Mouse (Mus musculus) mouse trophoblast stem cell (cell line): ENCODE results near the gene Lamtor3.
"Not testable (repeated sequence)": the region's sequence is repeated elsewhere in the genome, so short reads cannot be mapped to it uniquely, and the experiment has no call there.

Experiments used
- in situ Hi-C, 2 experiments: fragments of 300-500 bp; cut with MseI, MboI; formaldehyde crosslinking; loops; 2 replicates in 1 of 2; 3 replicates in 1 of 2; pipeline ENCODE4 v1.15.1; 2025

Lamtor3 gene

GRCm38 (mm10) chr3:137932748-137933147 is 14.4 kb downstream of the Lamtor3 start:
- in situ Hi-C loops, result no loop called here

DNA sequence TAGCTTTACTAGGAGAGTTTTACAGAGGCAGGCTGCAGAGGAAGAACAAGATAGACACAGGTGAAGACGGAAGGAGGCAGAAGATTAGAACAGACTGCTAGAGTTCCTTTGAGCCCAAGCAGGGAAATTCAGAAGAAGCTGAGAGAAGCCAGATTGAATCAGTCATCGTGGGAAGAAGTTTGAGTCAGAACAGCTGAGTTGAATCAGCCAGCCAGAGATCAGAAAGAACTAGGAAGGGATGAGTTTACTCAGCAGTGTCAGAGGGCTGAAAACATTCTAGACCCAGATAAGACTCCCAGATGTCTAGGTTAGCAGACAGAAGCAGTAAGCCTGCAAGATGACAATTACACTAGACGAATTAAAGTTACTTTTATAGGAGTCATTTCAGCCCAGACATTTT is 15.7 kb downstream of the Lamtor3 start:
- in situ Hi-C loops, result no loop called here

- in situ Hi-C loops, result no loop called here
These were observed 17.5 kb downstream of the Lamtor3 start for GRCm38 (mm10) chr3:137935570-137936525.

DNA sequence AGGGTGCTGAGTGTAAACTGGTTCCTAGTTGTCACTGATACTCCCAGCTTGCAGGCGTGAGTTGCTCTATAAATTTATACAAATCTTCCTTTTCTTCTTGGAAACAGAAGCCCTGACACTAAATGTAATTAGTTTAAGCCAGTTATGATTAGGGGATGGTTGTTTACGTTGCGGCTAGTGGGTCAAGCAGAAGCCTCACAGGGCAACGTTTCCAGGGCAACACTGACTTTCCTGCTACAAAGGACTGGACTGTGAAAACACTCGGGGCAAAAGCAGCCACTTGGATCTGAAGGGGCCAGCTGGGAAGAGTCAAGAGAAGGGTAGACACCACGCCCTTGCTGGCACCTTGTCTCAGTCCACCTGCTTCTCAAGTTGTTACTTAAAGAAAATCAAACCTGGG is 18.2 kb downstream of the Lamtor3 start:
- in situ Hi-C loops, result no loop called here

- in situ Hi-C loops, result no loop called here
These were observed 20.3 kb downstream of the Lamtor3 start for GRCm38 (mm10) chr3:137938608-137939007.

- in situ Hi-C loops, result no loop called here
These were observed 22.5 kb downstream of the Lamtor3 start for GRCm38 (mm10) chr3:137940757-137941156.

DNA sequence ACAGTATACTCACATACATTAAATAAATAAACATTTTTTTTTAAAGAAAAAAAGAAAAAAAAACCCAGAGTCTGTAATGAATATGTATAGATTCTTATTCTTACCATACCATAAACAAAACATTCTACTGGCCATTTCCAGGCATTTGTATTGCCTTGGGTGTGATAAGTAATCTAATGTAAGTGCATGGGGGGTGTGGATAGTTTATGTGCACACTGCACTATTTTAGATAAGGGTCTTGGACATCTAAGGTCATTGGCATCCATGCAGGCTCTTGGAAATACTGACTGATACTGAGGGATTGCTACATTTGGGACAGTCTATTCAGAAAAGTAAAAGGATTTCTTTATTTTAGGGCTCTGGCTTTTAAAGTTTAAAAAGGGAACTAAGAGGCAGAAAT is 23.2 kb downstream of the Lamtor3 start:
- in situ Hi-C loops, result no loop called here

DNA sequence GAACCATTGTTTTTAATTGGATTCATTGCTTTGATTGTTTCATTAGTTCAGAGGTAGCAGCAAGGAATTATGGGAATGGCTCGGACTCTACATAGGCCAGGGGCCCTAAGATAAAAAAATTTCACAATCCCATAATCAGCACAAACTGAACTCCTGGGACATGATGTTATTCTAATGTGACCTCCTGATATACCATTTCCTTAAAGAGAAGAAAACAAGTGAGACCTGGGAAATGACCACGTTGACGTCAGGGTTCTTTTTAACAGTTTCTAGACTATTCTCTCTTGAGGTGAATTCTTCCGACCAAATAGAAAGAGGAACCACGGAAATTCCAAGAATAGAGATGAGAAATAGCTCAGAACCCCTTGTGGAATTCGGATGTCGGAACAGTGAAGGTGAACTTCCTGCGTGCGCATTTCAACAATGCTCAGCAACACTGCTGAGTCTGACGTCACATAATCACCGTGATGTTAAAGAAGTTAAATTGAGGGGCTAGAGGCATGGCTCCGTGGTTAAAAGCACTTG is 23.9 kb downstream of the Lamtor3 start:
- in situ Hi-C loops, result no loop called here

- in situ Hi-C loops, result no loop called here
These were observed 25.4 kb downstream of the Lamtor3 start for GRCm38 (mm10) chr3:137943737-137944154.

- in situ Hi-C loops, result no loop called here
These were observed 28.5 kb downstream of the Lamtor3 start for GRCm38 (mm10) chr3:137946827-137947226.

- in situ Hi-C loops, result no loop called here
These were observed 29.2 kb downstream of the Lamtor3 start for GRCm38 (mm10) chr3:137947525-137947924.

GRCm38 (mm10) chr3:137950191-137950885 is 32.0 kb downstream of the Lamtor3 start:
- in situ Hi-C loops, result no loop called here

DNA sequence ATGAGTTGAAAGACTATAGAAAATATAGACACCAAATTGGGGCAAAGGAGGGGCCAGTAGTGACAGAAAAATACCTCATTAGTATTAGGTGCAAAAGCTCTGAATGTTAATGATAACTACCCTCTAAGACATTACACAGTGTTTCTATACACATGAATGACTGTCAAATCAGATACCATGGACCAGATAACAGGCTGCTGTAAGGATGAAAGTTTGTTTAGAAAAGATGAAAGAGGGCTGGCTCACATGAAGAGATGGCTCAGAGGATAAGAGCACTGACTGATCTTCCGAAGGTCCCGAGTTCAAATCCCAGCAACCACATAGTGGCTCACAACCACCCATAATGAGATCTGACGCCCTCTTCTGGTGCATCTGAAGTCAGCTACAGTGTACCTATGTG is 33.0 kb downstream of the Lamtor3 start:
- in situ Hi-C loops, result not testable (repeated sequence)

DNA sequence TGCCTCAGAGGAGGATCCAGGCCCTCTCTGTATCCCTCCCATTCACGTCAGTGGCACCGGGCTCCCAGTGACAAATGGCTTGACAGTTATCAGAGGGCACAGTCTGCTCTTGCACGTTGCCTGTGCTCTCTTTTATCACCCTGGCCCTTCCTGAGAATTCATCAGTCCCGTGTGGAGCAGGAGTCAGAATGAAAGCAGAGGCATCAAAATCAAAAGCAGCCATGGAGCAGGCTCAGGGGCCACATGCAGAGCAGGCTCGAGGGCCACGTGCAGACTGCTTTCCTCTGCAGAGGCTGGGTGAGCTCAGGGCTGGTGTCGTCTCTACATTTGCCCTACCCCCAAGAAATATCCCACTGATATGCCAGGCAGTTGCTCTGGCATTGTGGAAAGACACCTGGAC is 33.5 kb downstream of the Lamtor3 start:
- in situ Hi-C loops, result no loop called here

- in situ Hi-C loops, result no loop called here
These were observed 34.1 kb downstream of the Lamtor3 start for GRCm38 (mm10) chr3:137952225-137952913.

- in situ Hi-C loops, result no loop called here
These were observed 34.9 kb downstream of the Lamtor3 start for GRCm38 (mm10) chr3:137952914-137953880.

DNA sequence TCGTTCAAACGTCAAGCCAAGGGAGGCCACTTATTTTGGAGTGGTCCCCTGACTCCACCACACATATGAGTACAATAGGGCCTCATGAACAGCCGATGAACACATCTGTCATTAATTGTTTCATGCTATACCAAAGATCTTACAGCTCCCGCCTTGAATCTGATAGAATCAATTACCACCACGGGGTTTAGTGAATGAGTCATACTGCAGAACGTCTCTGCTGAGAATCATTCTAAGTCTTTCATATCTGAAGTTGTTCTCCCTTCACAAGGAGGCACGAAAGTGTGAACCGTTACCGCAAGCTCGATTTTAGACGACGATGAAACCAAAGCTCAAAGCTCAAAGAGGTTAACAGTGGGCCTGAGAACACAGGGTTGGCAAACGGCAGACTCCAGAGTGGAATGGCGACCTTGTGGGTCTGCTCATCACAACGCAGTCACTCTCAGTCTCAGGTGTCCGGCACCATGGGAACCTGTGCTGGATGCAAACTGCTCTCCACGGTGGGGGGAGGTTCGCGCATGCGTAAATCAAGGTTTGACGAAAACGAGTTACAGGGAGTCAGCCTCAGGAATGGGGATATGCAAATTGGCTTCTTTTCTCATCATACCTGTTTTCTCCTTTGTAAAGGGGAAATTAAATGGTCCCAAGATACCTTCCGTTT is 36.1 kb downstream of the Lamtor3 start:
- in situ Hi-C loops, result no loop called here

DNA sequence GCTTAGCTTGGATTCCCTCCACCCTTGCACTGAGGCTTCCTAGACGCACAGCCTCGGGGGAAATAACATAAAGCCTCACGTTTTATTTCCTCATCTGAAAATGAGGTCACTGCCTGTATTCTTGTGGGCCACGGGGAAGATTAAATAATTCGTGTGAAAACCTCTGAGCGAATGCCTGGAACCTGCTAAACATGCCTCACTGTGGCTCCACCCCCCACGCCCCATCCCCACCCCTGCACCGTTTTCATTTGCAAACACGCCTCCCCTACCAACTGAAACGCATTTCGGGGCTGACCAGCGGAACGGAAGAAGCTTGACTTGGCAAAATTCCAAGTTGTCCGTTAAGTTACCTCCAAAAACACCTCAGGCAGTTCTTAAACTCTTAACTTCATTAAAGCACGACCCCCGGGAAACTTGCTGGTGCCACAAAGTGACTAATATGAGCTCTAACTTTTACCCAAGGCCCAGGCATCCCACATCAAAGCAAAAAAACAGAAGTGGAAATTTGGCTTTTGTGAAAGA is 37.3 kb downstream of the Lamtor3 start:
- in situ Hi-C loops, result no loop called here

- in situ Hi-C loops, result no loop called here
These were observed 39.6 kb downstream of the Lamtor3 start for GRCm38 (mm10) chr3:137957864-137958263.

GRCm38 (mm10) chr3:137958352-137958751 is 40.0 kb downstream of the Lamtor3 start:
- in situ Hi-C loops, result no loop called here
